Mouse (Mus musculus): ENCODE measurements around the gene Cdk2ap2.

Cdk2ap2 gene

DNA sequence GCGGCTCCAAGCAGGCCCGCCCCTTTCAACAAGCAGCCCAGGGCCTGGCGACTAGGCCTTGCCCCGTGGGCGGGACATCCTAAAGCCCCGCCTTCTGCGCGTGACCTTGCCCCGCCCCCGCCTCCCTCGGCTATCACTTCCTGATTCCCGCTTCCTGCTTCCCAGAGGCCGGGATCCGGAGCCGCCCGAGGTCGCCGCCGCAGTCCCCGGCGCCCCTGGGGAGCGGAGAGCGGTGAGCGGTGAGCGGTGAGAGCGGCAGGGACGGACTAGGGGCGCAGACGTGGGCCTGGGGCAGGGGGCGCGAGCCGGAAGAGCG lies 51.5 kb downstream of the Cdk2ap2 start, which contains the start of gene Coro1b:
TSS of gene Coro1b (plus strand) at position 129 of the 316 bp plus-strand sequence.
- in situ Hi-C loops (cut with MboI; ENCODE audit: unreplicated experiment in 2 of 2), result no loop called here
